Mouse (Mus musculus) fibroblast of lung, adult 2 months (primary cell): Measurements from ENCODE around the gene Reep3.

Experiments used
- DNase-seq: peaks from one replicate; pipeline ENCODE4 v3.0.0-alpha.2; 2011; ENCODE audit warnings: low read depth

Gene Reep3

GRCm38 (mm10) chr10:66969581-66969980 is 127.2 kb downstream of the Reep3 start:
- no peak for DNase-seq

GRCm38 (mm10) chr10:66969081-66969480 is 127.7 kb downstream of the Reep3 start:
- DNase-seq: no peak

DNA sequence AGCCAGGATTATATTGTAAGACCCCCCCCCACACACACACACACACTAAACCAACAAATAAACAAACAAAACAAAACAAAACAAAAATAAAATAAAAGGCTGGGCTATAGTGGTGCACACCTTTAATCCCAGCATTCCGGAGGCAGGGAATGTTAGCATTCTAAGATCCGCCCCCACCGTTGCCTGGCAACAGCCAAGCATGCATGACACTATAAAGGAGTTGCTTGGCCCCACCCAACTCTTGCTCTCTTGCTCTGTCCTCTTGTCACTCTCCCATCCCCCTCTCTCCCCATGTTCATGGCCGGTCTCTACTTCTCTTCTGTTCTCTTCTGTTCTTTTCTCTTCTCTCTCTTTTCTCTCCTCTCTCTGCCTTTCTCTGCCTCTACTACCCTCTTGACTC is 128.2 kb downstream of the Reep3 start:
- no peak for DNase-seq

GRCm38 (mm10) chr10:66966391-66967109 is 130.2 kb downstream of the Reep3 start:
- DNase-seq: no peak

DNA sequence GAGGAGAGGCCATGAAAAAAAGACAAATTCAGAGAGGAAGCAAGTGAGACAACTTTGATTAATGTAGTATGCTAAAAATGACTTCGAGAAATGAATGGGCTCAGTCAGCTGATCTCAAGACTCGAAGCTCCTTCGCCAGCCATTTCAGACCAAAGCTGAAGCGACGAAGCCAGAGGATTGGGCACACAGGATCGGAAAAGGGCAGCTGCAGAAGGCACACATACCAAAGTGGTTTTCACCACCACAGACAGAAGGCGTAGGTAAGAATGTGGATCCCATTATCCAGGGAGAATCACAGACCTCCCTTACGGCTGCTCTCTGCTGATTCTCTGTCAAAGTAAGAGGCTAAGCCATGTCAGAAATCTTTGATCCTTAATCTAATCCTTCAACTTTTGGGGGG is 136.6 kb downstream of the Reep3 start:
- DNase-seq: no peak
